Mouse (Mus musculus) ES-Bruce4 (cell line): ENCODE data around the gene Sh3gl3.
A peak's percentile ranks its signal among the peaks of the same experiment; 100 is the strongest.

Experiments
- CTCF ChIP-seq: IDR thresholded peaks from one replicate; pipeline ENCODE4 v1.8.1; 2011; ENCODE audit warnings: low read depth, low read length
- EP300 ChIP-seq: IDR thresholded peaks from 2 replicates; pipeline ENCODE4 v1.6.1; 2011; ENCODE audit warnings: low read depth, low read length; ENCODE audit not compliant: insufficient read depth
- POLR2A ChIP-seq: IDR thresholded peaks from one replicate; pipeline ENCODE4 v1.8.1; 2011; ENCODE audit warnings: low read length; ENCODE audit not compliant: insufficient read depth

GRCm38 (mm10) chr7:82204014-82204784 is 30.6 kb downstream of the Sh3gl3 start:
- TF ChIP-seq CTCF = no peak
- no peak for TF ChIP-seq POLR2A
- TF ChIP-seq EP300 = peak; percentile 70; the same call in 1 of the 2 replicates
